Mouse (Mus musculus): ENCODE results near the gene Ctdsp2. TPM values are rescaled to one million over a fixed set of nuclear protein-coding genes. Genes with fewer than 3 reads are reported as not detected.

Ctdsp2 gene
- polyA plus RNA-seq, 1 experiment from 2014 or later = 22.9 TPM

DNA sequence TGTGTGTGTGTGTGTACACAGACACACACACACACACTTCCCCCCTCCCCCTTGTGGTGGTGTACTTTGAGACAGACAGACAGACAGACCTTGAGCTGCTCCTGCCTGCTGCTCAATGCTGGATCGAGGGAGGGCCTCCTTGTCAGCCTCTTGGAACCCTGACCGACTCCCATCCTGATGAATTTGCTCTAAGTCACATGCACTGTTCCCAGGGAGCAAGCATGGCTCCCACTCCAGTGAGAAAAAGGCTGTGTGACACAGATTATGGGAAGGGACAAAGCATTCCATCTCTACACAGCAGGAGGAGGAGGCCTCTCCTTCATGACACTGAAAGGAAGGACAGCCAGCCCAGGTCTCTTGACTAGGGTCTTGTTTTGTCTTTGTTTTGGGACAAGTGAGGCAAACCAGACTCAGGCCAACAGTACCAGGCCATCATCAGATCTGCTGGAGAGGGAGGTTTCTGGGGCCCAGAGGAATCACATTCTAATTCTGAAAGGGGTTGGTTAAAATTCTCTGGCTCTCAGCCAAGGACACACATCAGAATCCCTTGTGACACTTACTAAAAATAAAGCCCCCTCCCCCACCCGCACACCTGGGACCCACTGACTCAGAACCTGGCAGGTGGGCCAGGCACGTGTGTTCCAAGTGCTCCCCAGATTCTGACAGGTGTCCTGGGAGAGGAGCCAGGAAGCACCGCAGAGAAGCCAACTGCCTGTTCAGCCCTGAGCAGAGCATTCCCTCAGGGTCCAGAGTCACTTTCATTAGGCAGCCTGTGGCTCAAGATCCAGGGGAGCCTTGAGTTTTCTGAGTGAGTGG is 5.9 kb downstream of the Ctdsp2 start:
- H3K27me3 ChIP-seq (ENCODE audit: control insufficient read depth, insufficient read depth, low read length) = no peaks in the 10 kb centered on the region
- no peaks in the 10 kb centered on the region for H3K36me3 ChIP-seq (replicated peaks; ENCODE audit: control insufficient read depth, insufficient read depth)
- H3K9ac ChIP-seq = peak overlapping the region; percentile 4; the same call in 1 of the 2 replicates
- H3K27ac ChIP-seq = 0 out of 2 replicates have a peak overlapping the region, but pooled peaks have one; percentile 46
- H3K9me3 ChIP-seq (ENCODE audit: control insufficient read depth, low read length) = no peaks in the 10 kb centered on the region
- H3K4me2 ChIP-seq (replicated peaks) = peak overlapping the region; percentile 76
- H3K4me1 ChIP-seq (replicated peaks; ENCODE audit: control insufficient read depth, insufficient read depth, low read length) = peaks cover 81% of the 10 kb centered on the region
- 26% methylated on average over 5 of the region's 5 CpGs for WGBS
- ATAC-seq (ENCODE audit: low FRiP score) (no peak), DNase-seq (ENCODE audit: low spot score) (no peak)
- H3K4me3 ChIP-seq (replicated peaks; ENCODE audit: low read length) = no peak overlapping the region; the same call in 1 of the 2 replicates

DNA sequence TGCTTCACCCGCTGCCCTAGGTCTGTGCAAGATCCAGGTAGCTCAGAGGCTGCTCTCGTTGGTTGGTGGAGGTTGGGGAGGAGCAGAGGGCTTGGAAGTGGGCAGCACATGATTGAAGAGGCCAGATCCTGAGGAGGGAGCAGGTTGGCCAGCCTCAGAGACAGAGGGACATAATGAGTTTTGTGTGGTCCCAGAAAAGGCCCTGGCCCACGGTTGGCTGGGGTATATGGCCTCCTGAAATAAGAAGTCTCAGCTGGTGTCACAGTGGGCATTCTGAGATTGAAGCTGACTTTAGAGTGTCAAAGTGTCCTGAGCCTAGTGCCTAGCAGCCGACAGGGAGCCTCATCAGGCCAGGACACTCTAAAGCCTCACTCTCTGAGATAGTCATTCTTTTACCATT is 6.6 kb downstream of the Ctdsp2 start:
- Histone ChIP-seq H3K9ac (0 out of 2 replicates have a peak overlapping the region, but pooled peaks have one; percentile 4), H3K4me3 (replicated peaks; ENCODE audit: low read length) (no peak overlapping the region), H3K9me3 (ENCODE audit: control insufficient read depth, low read length) (no peaks in the 10 kb centered on the region), H3K27ac (no peak overlapping the region), H3K36me3 (replicated peaks; ENCODE audit: control insufficient read depth, insufficient read depth) (no peaks in the 10 kb centered on the region), H3K27me3 (ENCODE audit: control insufficient read depth, insufficient read depth, low read length) (no peaks in the 10 kb centered on the region), H3K4me2 (replicated peaks) (no peak overlapping the region), H3K4me1 (replicated peaks; ENCODE audit: control insufficient read depth, insufficient read depth, low read length) (peaks cover 81% of the 10 kb centered on the region)
- no peak for ATAC-seq (ENCODE audit: low FRiP score)
- 75% methylated on average over 4 of the region's 4 CpGs for WGBS
- no peak for DNase-seq (ENCODE audit: low spot score)

DNA sequence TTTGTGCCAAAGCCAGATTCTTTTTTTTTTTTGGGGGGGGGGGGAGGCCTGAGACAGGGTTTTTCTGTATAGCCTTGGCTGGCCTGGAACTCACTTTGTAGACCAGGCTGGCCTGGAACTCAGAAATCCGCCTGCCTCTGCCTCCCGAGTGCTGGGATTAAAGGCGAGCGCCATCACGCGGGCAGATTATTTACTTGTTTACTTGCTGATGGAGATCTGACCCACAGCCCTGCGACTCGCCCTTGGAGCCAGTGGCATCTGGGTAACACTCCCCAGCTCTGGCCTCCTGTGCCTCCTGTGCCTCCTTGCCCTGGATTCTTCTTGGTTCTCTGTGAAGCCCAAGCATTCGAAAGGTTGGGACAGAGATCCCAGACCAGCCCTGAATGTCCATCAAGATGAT is 7.1 kb downstream of the Ctdsp2 start:
- H3K9me3 ChIP-seq (ENCODE audit: control insufficient read depth, low read length) = no peaks in the 10 kb centered on the region
- no peak overlapping the region for H3K4me2 ChIP-seq (replicated peaks)
- H3K27ac ChIP-seq = no peak overlapping the region
- H3K36me3 ChIP-seq (replicated peaks; ENCODE audit: control insufficient read depth, insufficient read depth) = no peaks in the 10 kb centered on the region
- DNase-seq (ENCODE audit: low spot score) = no peak
- H3K27me3 ChIP-seq (ENCODE audit: control insufficient read depth, insufficient read depth, low read length) = no peaks in the 10 kb centered on the region
- peaks cover 77% of the 10 kb centered on the region for H3K4me1 ChIP-seq (replicated peaks; ENCODE audit: control insufficient read depth, insufficient read depth, low read length)
- no peak overlapping the region for H3K9ac ChIP-seq
- H3K4me3 ChIP-seq (replicated peaks; ENCODE audit: low read length) = no peak overlapping the region
- 96% methylated on average over 9 of the region's 9 CpGs for WGBS
- ATAC-seq (ENCODE audit: low FRiP score) = no peak

DNA sequence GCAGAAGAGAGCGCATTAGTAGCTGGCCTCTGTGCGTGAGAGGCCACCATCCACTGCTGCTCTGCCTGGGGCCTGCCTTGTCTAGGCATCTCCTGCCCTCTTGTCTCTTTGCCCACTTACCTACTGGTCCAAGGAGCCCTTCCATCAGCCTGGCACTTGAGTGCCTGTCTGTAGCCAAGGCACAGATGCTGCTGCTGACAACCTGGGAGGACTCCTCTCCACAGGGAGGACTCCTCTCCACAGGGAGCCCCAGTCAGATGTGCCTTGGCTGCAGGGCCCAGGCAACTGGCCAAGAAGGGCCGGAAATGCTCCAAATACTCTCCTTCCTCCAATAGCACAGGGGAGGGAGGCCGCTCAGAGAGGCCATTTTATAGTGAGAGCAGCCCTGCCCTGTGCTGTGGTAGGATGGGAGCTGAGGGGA is 8.0 kb downstream of the Ctdsp2 start:
- 39% methylated on average over 4 of the region's 4 CpGs for WGBS
- ATAC-seq (ENCODE audit: low FRiP score) (peak; percentile 59), DNase-seq (ENCODE audit: low spot score) (peak; percentile 60)
- H3K9ac ChIP-seq = no peak overlapping the region; the same call in 1 of the 2 replicates
- peaks cover 67% of the 10 kb centered on the region for H3K4me1 ChIP-seq (replicated peaks; ENCODE audit: control insufficient read depth, insufficient read depth, low read length)
- H3K27me3 ChIP-seq (ENCODE audit: control insufficient read depth, insufficient read depth, low read length) = no peaks in the 10 kb centered on the region
- 0 out of 2 replicates have a peak overlapping the region, but pooled peaks have one; percentile 7 for H3K4me2 ChIP-seq (replicated peaks)
- H3K4me3 ChIP-seq (replicated peaks; ENCODE audit: low read length) = no peak overlapping the region
- H3K36me3 ChIP-seq (replicated peaks; ENCODE audit: control insufficient read depth, insufficient read depth) = no peaks in the 10 kb centered on the region
- no peaks in the 10 kb centered on the region for H3K9me3 ChIP-seq (ENCODE audit: control insufficient read depth, low read length)
- H3K27ac ChIP-seq = peak overlapping the region; percentile 51; the same call in 1 of the 2 replicates

DNA sequence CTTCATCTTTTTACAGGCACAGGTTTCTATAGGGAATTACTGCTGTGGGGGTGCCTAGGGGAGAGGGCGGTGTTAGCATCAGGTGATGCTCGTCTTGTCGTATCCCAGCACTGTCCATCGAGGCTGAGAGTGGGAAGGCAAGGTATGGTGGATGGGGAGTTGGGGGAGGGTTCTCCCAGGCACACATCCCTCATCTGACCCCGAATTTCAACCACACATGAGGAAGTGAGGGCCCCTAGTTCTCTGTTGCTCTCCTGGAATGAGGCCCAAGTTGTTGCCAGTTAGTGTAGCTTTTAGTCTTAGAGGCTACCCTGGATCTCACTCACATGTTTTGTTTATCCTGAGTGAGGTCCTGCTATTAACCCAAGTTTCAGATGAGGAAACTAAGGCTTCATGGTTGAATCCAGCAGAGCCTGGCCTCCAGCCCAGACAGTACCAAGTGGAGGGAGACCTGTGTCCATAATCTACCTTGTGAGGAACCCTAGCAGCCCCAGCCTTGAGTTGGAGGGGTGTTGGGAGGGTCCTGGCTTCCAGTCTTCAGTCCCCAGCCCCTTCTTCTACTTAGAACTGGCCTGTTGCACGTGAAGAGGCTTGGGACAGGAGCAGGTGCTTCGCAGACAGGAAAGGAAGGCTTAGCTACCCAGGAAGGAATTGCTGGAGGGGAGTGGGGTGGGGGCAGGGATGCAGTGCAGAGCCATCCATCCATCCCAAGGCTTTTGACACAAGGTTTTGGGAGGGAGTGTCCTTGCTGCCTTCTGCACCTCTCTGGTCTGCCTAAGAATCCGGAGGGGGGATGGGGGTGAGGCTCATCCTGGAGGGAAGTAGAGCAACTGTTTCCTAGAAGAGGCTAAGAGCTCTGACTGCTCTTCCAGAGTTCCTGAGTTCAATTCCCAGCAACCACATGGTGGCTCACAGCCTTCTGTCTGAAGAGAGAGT is 8.9 kb downstream of the Ctdsp2 start:
- 58% methylated on average over 8 of the region's 8 CpGs for WGBS
- H3K4me3 ChIP-seq (replicated peaks; ENCODE audit: low read length) = no peak overlapping the region
- no peaks in the 10 kb centered on the region for H3K27me3 ChIP-seq (ENCODE audit: control insufficient read depth, insufficient read depth, low read length)
- H3K27ac ChIP-seq = peak overlapping the region; percentile 51; the same call in 1 of the 2 replicates
- H3K36me3 ChIP-seq (replicated peaks; ENCODE audit: control insufficient read depth, insufficient read depth) = peaks cover 8% of the 10 kb centered on the region
- H3K9me3 ChIP-seq (ENCODE audit: control insufficient read depth, low read length) = no peaks in the 10 kb centered on the region
- H3K4me1 ChIP-seq (replicated peaks; ENCODE audit: control insufficient read depth, insufficient read depth, low read length) = peaks cover 58% of the 10 kb centered on the region
- H3K4me2 ChIP-seq (replicated peaks) = 0 out of 2 replicates have a peak overlapping the region, but pooled peaks have one; percentile 7
- H3K9ac ChIP-seq = no peak overlapping the region; the same call in 1 of the 2 replicates
- no peak for DNase-seq (ENCODE audit: low spot score)
- no peak for ATAC-seq (ENCODE audit: low FRiP score)

DNA sequence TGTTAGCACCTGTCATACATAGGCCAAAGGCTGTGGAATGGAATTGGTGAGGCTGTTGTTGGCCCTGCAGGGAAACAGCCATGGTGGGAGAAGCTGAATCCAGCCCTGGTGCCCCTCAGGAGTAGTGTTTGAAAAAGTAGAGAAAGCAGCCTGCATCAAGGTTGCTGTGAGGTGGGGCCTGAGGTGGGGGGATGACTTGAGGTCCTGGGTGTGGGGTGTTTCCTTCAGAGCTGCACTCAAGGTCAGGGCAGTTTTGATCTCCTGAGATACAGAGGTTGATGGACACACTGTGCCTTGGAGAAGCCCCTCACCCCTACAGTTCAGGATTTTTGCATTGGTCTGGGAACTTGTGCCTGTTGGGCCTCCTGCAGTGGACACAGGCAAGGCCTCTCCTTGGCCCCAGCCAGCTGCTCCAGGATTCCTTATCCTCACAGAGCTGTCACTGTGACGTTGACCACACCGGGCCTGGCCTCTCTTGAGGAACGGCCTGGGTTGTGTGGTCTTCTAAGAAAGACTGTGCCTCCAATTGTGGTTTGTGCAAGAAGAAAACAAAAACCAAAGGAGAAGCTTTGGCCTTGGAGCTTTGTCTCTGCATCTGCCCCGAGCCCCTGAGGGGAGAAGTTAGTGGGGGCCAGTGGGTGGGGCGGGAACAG is 10.1 kb downstream of the Ctdsp2 start:
- no peak for ATAC-seq (ENCODE audit: low FRiP score)

DNA sequence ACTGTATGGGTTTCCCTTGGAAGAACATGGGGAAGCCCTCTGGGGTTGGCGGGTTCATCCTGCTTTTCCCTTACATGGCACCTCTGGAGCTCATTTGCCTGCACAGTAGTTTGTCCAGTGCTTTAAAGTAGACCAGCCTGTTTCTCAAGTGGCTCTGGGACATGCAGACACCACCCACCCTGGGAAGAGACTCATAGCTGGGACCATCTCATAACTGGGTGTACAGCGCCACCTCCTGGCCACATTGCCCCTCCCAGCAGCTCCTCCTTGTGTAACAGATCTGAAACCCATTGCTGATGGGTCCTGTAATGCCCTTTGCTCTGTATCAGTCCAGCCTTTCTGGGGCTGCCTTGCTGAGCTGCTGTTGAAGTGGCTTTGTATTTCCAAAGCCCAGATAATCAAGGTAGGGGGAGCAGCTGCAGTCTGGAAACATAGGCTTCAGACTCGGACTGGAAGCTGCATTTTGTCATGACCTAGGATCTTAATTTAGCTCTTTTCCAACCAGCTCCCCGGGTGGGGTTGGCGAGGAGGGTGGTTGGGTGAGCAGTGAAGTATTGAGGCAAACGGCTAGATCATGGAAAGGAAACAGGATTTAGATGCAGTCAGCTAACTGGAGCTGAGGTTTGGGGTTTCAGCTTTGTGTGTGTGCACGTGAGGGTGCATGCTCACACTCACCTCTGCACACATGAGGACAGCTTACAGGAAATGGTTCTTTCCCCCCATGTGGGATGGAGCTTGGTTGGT is 12.0 kb downstream of the Ctdsp2 start:
- Histone ChIP-seq H3K4me3 (replicated peaks; ENCODE audit: low read length) (no peak overlapping the region), H3K4me2 (replicated peaks) (no peak overlapping the region), H3K27ac (no peak overlapping the region), H3K36me3 (replicated peaks; ENCODE audit: control insufficient read depth, insufficient read depth) (peaks cover 38% of the 10 kb centered on the region), H3K4me1 (replicated peaks; ENCODE audit: control insufficient read depth, insufficient read depth, low read length) (peaks cover 31% of the 10 kb centered on the region), H3K9me3 (ENCODE audit: control insufficient read depth, low read length) (no peaks in the 10 kb centered on the region), H3K27me3 (ENCODE audit: control insufficient read depth, insufficient read depth, low read length) (no peaks in the 10 kb centered on the region), H3K9ac (no peak overlapping the region)
- peak; percentile 54 for ATAC-seq (ENCODE audit: low FRiP score)
- DNase-seq (ENCODE audit: low spot score) = peak; percentile 86
- WGBS = 66% methylated on average over 7 of the region's 7 CpGs

More for the DNA sequence above, 10.1 kb downstream of the Ctdsp2 start:
- H3K4me3 ChIP-seq (replicated peaks; ENCODE audit: low read length) = no peak overlapping the region
- no peaks in the 10 kb centered on the region for H3K27me3 ChIP-seq (ENCODE audit: control insufficient read depth, insufficient read depth, low read length)
- 67% methylated on average over 5 of the region's 5 CpGs for WGBS
- no peak overlapping the region for H3K9ac ChIP-seq
- peaks cover 19% of the 10 kb centered on the region for H3K36me3 ChIP-seq (replicated peaks; ENCODE audit: control insufficient read depth, insufficient read depth)
- H3K9me3 ChIP-seq (ENCODE audit: control insufficient read depth, low read length) = no peaks in the 10 kb centered on the region
- H3K4me2 ChIP-seq (replicated peaks) = no peak overlapping the region
- H3K4me1 ChIP-seq (replicated peaks; ENCODE audit: control insufficient read depth, insufficient read depth, low read length) = peaks cover 47% of the 10 kb centered on the region
- H3K27ac ChIP-seq = no peak overlapping the region
- DNase-seq (ENCODE audit: low spot score) = no peak

DNA sequence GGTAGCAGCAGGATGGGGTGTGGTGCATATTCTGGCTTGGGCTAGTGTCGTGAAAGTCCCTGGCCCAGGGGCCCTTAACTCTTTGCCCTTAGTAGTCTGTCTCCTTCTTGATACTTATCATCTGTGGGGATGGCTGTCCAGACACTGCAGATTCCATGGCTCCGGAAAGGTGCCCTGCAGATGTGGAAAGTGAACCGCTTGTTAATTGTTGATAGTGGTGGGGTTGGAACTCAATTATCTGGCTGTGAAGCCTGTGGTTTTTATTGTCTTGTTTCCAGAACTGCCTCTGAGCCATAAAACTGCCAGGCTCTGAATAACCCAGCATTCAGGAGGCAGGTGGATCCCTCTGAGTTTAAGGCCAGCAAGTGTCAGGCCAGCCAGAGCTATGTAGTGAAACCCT is 13.2 kb downstream of the Ctdsp2 start:
- H3K36me3 ChIP-seq (replicated peaks; ENCODE audit: control insufficient read depth, insufficient read depth) = peaks cover 45% of the 10 kb centered on the region
- DNase-seq (ENCODE audit: low spot score) = no peak
- 61% methylated on average over 3 of the region's 3 CpGs for WGBS
- no peaks in the 10 kb centered on the region for H3K27me3 ChIP-seq (ENCODE audit: control insufficient read depth, insufficient read depth, low read length)
- no peak for ATAC-seq (ENCODE audit: low FRiP score)
- H3K4me1 ChIP-seq (replicated peaks; ENCODE audit: control insufficient read depth, insufficient read depth, low read length) = peaks cover 20% of the 10 kb centered on the region
- H3K27ac ChIP-seq = no peak overlapping the region
- no peak overlapping the region for H3K4me3 ChIP-seq (replicated peaks; ENCODE audit: low read length)
- no peak overlapping the region for H3K4me2 ChIP-seq (replicated peaks)
- H3K9ac ChIP-seq = no peak overlapping the region
- no peaks in the 10 kb centered on the region for H3K9me3 ChIP-seq (ENCODE audit: control insufficient read depth, low read length)

Measured in hindbrain, embryonic 14.5 days (tissue).